Mouse (Mus musculus): ENCODE data around the gene Neurod4. TPM values are rescaled to one million over a fixed set of nuclear protein-coding genes. Genes with fewer than 3 reads are reported as not detected.
"Not testable (repeated sequence)": the region's sequence is repeated elsewhere in the genome, so short reads cannot be mapped to it uniquely, and the experiment has no call there.

Gene Neurod4
- not detected for polyA plus RNA-seq (2017; shearing (Covaris generic))

DNA sequence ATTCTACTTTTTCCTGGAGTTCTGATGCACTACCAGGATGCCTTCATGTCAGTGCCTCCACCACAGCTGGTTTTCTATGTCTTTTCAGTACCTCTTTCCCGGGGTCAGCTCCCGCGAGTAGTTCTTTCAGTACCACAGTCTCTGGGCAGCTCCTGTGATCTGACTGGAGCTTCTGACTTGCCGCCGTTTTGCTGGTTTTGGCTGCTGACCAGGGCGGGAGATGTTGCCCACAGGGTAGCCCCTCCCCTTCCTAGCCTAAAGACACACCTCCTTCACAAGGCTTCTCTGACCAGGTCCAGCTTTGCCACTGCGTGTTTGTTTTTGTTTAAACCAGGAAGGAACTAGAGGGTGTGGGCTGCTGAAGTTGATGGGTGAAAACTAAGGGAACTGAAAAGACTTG, at the start of gene Neurod4:
TSS of gene Neurod4 (minus strand) at position 175 of the 400 bp plus-strand sequence.
- no peak for ATAC-seq

DNA sequence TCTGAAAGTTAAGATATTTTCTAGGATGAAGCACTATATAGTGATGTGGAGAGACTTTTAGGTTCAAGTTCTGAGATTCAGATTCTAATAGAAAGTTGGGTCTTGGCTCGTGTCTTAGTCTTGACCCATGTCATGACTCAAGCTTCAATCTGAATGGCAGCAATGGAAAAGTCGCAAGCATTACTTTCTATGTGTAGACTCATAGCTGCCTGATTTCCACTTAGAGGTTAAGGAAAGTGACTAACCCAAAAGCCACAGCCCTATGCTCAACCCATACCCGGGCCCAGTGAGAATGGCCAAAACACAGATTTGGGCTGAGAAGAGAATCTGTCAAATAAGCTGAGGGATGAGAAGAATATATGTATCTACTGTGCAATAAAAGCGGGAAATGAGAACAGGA, 44.2 kb upstream of the Neurod4 start:
- ATAC-seq, result peak; percentile 15

GRCm38 (mm10) chr10:130322637-130323036, 42.6 kb upstream of the Neurod4 start, which contains the start of gene Tespa1:
Gene Tespa1 (plus strand): TSS chr10:130322870.
- peak; percentile 95 for ATAC-seq

GRCm38 (mm10) chr10:130322062-130322461, 42.0 kb upstream of the Neurod4 start:
- no peak for ATAC-seq

DNA sequence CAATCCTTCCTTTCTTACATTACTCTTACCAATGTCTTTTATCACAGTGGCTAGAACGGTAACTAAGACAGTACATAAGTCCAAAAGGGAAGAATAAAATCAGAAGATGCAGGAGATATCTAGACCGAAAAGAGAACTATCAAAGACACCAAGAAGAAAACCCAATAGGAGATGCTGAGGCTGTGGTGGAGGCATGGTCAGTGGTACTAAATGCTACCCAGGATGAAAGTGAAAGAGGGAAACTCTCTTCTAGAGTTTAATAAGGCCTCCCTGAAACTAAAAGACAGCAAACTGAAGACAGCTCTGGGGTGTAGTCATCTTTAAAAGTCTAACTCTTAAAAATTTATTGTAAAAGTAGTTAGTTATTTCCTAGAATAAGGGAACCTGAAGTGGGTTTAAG, 40.7 kb upstream of the Neurod4 start:
- no peak for ATAC-seq

GRCm38 (mm10) chr10:130318720-130319119, 38.7 kb upstream of the Neurod4 start:
- ATAC-seq, result no peak

DNA sequence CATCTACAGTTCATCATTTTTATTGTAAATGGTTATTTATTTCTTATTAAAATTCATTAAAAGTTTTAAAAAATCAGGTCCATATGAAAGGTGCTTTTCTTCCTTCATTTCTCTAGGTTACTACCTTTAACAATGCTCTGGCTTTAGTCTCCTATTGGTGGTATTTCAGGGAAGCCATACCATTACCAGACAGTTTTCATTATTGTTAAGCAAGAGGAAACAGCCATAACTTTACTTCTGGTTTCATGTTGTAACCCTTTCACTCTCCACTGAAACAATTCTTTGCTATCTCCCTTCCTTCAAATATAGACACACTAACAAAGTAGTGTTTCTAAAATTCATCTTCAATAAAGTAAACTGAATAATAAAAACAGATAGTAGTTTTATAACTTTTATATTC, 35.8 kb upstream of the Neurod4 start:
- no peak for ATAC-seq

GRCm38 (mm10) chr10:130314110-130314829, 34.2 kb upstream of the Neurod4 start:
- ATAC-seq, result no peak

- peak; percentile 81 for ATAC-seq
Measured at GRCm38 (mm10) chr10:130313531-130313930, 33.5 kb upstream of the Neurod4 start.

GRCm38 (mm10) chr10:130311534-130312227, 31.6 kb upstream of the Neurod4 start:
- ATAC-seq, result peak; percentile 86

GRCm38 (mm10) chr10:130304138-130304537, 24.1 kb upstream of the Neurod4 start:
- not testable (repeated sequence) for ATAC-seq

GRCm38 (mm10) chr10:130298748-130299147, 18.7 kb upstream of the Neurod4 start:
- ATAC-seq, result peak; percentile 67

- no peak for ATAC-seq
Measured at GRCm38 (mm10) chr10:130293741-130294408, 13.8 kb upstream of the Neurod4 start.

DNA sequence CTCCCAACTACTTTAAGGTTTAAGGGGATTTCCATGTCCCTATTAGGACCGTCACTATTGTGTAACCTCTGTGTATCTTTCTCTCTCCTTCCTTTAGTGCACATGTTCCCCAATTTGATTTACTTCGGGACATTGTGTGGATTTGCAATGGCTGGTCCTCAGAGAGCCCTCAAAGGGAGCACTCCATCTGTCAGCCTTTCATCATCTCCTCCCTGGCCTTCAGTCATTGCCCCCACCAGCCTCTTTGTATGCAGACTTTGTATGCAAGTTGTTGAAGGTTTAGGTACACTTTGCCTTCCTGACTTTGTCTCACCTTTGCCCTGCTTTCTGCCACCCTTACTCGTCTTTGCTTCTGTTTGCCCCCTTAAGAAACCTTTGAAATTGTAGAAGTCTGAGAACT, 8.0 kb upstream of the Neurod4 start:
- ATAC-seq, result no peak

DNA sequence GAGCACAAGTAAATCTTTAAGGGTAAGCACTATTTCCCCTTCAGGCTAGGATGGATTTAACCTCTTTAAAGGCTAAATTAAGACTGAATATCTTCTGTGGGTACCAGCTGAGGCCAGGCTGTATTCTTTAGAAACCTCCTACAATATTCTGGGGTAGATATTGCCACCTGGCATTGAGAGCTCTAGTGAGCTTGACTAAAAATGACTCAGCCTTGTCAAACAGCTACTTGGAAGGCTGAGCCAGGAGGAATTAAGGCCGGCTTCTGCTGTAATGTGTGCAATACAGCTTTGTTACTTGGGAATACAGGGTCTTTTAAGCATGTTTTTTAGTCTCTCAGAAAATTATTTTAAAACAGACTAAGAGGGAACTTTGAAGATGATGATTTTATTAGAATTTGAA, 7.2 kb upstream of the Neurod4 start:
- ATAC-seq, result no peak

GRCm38 (mm10) chr10:130281982-130282449, 2.0 kb upstream of the Neurod4 start:
- ATAC-seq, result no peak

DNA sequence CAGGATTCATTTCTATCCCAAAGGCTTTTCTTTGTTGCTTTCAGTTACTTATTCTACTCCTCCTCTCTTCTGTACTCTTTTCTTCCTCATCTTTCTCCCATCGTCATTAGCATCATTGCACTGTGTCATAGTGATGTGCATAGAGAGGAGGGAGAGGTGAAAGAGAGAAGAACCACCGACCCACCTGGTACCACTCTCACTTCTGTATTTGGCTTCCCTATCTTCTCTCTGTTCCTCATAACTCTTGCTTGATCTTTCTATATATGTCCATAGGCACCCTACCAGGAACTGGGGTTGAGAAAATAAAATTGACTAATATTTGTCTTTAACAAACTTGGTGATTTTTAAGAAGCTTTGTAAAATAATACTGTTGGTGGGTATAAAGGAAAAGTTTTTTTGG, 3.5 kb downstream of the Neurod4 start:
- no peak for ATAC-seq

DNA sequence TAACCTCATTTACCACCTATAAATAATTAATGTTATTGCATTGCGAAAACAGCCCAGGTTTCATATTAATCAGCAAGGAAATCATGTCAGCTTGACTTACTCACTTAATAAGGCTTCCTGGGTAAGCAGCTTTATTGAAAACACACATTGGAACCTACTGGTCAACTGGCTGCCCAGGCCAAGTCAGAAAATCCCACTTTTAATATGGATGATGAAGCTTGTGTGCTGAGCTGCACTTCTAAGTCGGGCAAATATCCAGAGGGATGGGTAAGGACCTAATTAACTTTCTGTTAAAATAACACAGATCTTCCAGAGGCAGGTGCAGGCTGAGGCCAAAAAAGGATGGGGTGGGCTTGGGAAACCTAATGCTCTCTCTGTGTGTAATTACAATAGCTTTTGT, 4.3 kb downstream of the Neurod4 start:
- no peak for ATAC-seq

DNA sequence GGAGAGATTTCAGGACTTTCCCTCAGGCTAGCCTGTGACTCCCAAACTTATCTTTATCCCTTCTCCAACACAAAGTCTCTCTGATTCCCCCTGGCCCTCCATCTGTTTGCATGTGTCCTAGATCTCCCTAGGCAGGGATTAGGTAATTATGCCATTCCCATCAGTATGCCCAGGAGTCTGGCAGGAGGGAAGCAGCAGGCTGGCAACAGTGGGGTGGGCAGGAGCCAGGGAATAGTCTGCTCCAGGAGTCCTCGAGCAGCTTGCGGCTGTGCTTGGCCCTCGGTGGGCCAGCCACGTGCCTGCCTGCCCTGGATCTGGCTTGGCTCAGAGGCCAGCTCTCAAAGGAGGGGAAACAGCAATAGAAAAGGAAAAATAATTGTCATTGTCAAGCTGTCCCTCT, 16.8 kb downstream of the Neurod4 start:
- no peak for ATAC-seq

DNA sequence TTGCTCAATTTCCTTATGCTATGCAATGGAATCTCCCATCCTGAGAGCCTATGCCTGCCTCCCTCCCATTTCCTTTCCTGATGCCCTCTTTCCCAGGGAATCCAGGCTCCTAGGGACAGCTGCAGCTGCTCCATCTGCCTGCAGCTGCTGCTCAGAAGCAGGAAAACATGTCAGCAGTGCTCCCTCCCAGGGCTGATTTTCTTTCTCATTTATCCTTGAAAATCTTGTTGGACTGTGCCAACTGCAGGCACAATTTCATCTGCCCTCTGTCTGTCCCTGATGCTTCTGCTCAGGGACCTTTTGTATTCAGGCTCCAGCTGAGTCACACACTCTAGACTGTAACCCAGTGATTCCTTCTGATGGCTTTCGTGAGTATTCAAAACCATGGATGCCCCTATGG, 20.6 kb downstream of the Neurod4 start:
- no peak for ATAC-seq

DNA sequence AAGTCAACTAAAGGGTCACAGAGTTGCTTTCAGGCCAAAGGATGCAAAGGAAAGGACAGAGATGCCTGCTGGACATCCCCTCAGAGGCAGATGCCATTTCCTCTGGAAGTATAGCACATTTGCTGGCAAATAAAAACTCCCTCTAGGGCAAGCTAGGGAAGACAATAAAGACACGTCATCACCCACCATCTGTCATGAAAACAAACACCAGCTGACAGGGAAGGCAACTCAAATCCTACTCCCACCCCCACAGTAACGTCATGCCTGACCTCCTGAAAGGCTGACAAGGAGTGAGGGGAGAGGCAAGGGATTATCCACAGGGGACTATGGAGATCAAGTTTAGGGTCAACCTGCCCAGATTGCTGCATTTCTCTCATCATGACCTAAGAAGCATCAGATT, 35.8 kb downstream of the Neurod4 start:
- no peak for ATAC-seq

- no peak for ATAC-seq
Measured at GRCm38 (mm10) chr10:130238318-130239209, 41.5 kb downstream of the Neurod4 start.

Data from CD4-positive, CD25-positive, alpha-beta regulatory T cell, adult 4 months (primary cell).